Mouse (Mus musculus) urinary bladder, adult 18-20 months (tissue): ENCODE data around the gene Dnmbp.

ENCODE experiments used
- DNase-seq, 2 experiments: peaks; one replicate each; pipeline ENCODE4 v3.0.0; 2022; ENCODE audit warnings: low spot score in 2 of 2, mixed read lengths in 2 of 2

Gene Dnmbp

DNA sequence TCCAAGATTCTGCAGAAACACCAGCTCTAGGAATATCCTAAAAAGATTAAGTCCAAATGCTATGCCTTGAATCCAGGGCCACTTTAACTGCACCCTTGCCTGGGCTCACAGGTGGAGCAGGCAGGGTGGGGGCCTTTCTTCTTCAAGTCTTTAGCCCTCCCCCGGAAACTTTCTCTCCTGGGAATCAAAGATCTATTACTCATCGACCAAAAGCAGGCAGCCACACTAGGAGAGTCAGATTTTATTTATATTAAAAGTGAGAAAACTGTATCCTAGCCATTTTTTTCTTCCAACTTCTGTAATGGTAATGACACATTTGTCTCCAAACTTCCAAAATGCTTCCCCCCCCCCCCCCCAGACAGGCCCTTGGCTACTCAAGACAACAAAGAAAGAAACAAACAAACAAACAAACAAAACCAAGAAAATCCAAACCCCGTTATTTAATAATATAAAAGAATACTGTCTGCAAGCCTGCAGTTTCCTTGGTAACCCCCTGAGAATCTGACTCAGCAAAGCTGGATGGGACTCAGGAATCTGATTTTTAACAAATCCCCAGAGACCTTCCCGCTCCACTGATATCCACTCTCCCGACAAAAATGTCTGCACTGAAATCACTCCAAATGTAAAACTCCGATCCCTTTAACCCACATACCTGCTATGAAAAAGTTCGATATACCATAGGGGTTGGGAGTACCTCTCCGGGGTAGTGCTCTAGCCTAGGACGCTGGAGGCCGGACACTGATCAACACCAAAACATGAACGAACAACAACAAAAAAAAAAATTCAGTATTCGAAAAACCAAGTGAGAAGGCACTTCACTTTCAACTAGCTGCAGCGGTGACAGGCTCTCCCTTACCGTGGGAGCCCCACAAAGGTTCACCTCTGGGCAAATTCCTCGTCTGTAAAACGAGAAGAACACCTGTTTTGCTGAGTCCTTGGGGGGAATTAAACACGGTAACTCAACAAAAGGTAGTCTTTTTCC is 61.6 kb downstream of the Dnmbp start:
- DNase-seq = no peak

DNA sequence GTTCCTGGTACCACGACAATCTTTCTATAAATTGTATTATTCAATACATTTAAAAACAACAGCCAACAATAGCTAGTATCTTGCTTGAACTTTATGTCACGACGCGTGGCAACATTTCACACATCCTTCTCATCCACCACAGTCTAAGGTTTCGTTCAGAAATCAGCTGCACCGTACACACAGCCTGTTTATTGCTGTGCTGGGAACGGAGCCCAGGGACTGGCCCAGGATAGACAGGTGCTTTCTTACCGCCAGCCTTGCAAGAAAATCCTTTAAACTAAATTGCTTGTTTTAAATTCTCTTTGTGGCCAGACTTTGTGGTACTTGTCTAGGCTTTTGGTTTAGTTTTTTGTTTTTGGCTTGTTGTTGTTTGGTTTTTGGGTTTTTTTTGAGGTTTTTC is 62.6 kb downstream of the Dnmbp start:
- DNase-seq = no peak

DNA sequence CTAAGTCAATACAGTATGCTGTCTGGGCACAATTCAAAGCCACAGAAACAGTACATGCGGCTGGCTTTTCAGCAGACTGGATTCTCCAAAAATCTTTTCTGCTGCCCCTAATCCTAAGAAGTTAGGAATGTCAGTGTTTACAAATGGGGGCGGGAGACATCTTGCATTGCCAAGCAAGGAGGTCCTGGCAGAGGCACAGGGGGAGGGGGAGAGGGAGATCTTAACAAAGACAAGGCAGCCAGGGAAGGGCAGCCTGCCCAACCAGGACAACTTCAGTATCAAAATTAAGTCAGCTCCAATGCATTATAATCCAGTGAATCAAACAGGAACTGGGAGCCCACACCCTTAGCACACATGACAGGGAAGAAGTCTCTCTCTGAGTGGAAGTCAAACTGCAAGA is 64.0 kb downstream of the Dnmbp start:
- no peak for DNase-seq

DNA sequence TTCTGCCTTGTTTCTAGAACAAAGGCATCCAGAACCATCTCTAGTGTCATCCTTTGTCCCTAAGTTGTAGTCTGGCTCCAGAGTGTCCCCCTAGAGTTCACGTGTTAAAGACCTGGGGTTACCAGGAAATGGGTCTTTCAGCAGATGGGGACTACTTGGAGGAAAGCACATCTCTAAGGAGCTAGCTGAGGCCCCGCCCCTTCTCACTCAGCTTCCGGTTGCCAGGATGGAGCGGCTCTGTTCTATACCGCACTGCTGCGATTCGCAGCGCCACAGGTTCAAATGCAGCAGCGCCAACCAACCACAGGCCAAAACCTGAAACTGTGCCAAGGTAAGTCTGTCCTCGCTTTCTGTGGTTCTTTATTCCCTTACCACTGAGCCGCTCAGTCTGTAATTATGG is 65.6 kb downstream of the Dnmbp start:
- no peak for DNase-seq

DNA sequence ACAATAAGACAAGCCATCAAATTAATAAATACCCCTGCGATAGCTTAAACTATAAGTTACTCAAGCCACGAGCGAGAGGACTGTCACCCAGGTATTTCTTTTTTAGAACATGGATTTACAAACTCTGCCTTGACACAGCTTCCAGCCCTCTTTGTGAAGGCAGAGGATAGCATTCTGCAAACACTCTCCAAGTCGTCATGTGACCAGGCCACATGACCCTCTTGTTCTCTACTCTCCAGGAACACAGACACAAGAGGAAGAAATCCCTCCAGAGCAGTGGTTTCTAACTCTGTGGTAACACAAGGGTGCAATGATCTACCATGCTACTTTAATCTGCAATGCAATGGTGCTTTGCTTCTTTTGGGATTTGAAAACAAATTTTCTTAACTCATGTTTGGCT is 69.6 kb downstream of the Dnmbp start:
- no peak for DNase-seq

DNA sequence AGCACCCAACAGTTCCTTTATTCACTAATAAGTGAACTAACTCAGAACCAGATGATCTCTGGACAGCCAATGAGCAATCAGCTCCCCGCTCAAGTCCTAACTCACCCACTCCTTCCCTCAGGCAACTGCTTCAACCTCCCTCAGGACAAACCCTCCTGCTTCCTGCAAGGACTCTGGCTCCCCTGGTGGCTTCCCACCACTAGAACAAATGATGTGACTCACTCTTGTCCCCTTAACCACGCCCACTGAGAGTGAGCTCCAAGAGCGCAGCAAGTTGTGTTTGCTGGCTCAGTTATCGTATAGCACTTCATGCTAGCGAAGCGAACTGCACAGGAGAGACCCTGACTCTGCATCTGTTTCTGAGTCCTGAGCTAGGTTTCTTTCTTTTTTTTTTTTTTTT is 82.6 kb downstream of the Dnmbp start:
- no peak for DNase-seq

DNA sequence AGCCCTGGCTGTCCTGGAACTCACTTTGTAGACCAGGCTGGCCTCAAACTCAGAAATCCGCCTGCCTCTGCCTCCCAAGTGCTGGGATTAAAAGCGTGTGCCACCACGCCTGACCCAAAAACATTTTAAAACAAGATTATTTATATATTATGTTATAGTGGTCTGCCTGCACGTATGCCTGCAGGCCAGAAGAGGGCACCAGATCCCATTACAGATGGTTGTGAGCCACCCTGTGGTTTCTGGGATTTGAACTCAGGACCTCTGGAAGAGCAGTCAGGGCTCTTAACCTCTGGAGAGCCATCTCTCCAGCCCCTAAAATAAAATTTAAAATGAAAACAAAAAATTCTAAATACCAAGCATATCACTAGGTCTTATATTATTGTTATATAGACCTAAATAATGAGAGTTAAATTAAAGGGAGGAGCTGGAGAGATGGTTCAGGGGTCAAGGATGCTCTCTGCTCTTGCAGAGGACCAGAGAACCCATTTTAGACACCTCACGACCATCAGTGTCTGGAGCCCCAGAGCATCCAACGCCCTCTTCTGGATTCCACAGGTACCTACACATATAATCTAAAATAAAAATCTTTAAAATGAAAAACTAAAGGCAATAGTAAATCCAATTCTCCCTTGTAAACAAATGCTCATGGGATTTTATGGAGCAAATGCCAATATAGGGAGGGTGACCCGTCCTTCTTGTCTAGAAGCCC is 87.0 kb downstream of the Dnmbp start:
- no peak for DNase-seq

DNA sequence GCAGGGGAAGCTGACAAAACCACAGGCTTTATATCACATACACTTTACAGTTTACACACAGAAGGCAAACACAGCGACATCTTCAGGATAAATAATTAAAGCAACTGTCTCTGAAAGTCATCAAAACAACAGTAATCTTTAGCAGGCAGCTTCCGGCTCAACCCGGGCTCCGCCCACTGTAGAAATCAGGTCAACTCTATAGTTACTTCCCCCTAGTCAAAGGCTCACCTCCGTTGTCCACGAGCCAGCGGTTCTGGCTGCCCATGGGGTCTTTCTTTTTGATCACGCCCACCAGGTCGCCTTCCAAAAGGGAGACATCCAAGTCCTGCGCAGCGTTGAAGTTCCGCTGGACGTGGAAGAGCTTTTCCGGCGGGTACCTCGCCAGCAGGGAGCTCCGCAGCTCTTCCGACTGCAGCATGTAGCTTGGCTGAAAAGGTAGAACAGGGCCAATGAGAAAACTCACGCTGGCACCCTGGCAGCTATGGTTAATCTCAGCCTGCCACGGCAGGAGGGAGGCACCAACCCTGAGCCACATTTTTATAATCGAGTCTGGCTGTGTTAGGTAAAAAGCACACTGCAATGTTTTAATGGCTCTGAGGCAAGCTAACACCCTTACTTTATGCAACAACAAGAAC is 87.9 kb downstream of the Dnmbp start:
- DNase-seq = no peak

DNA sequence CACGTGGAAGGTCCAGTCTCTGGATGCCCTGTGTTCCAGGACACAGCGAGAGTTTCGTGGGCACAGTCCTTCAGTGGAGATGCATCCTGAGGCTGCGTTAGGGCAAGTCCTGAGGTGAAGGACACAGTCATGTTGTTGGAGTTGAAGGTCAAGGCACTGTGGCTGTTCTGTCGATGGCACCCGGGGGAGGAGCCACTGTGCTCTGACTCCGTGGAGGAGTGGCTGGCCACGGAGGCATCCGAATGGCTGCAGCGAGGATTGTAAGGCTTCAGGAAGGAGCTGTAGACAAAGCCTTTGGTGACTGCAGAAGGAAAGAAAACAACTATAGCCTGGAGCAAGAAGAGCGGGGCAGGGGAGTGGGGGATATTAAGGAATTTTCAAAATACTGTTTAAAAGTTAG is 90.0 kb downstream of the Dnmbp start:
- DNase-seq = no peak

DNA sequence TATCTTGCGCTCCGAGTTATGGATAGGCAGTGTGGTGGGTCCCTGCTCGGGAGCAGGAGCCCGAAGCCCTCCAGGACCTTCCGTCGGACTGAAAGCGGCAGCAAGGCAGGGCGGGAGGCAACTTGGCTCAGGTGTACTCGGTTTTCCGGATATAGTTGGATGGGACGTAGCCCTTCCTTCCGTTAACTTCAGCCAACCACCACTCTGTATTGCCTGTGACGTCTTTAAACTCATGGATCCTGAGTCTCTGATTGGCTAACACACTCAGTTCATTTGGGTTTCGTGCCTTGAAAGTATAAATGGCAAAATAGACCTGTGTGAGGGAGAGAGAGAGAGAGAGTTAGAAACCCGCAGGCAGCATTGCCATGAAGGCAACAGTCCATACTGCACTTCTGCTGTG is 92.0 kb downstream of the Dnmbp start:
- DNase-seq = no peak

DNA sequence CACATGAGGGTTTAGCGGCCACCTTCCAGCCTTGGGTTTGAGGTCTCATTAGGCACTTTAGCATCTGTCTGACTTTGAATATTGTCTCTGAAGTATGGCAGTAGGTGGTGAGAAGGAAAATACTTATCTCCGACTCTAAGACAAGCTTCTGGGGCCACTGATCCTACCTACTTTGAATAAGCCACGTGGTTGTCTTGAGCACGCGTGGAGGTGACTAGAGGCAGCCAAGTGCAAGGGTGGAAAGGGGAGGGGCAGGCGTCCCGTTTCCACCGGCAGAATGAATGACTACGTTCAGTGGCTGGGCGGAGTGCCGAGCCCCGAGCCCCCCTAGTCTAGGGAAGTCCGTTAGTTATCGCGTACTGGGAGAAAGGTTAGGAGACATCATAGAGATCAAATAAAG is 92.9 kb downstream of the Dnmbp start:
- no peak for DNase-seq

DNA sequence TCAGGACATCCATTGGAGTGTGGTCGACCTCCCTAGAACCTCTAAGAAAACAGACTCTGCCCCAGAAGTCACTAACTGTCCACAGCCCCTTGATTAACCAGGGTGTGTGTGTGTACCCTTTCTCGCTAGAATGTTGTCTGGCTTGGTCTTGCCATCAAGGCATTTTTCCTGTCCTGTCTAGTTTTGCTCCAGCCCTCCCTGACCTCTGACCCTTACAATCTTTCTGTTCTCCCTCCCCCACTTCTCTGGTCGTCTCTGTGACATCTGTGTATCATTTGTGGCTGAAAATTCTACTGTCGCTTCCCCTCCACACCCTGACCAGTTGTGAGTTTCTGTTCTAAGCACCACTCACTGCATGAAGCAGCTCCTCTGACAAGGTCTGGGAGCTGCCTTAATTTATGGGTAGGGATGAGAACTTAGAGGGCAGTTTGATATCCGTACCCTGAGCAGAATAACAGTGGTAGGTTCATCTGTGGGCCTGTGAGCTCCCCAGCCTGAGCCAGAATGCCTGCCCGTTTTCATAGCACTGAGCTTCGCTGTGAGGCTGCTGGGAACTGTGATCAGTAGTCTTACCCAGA is 94.6 kb downstream of the Dnmbp start:
- DNase-seq = no peak

DNA sequence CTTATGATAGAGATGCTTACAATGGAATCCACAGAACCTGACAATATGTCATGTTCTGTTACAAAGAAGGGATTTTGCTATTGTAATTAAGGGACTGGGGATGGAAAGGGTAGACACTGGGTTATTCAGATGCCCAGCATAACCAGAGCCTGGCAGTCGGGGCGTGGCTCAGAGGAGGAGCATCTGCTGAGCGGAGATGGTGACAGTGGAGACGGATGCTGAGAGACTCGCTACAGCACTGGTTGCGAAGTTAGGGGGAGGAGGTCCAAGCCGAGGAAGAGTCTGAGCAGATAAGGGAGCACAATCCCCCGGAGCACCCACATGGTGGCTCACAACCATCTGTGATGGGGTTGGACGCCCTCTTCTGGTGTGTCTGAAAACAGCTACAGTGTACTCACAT is 96.8 kb downstream of the Dnmbp start:
- no peak for DNase-seq

DNA sequence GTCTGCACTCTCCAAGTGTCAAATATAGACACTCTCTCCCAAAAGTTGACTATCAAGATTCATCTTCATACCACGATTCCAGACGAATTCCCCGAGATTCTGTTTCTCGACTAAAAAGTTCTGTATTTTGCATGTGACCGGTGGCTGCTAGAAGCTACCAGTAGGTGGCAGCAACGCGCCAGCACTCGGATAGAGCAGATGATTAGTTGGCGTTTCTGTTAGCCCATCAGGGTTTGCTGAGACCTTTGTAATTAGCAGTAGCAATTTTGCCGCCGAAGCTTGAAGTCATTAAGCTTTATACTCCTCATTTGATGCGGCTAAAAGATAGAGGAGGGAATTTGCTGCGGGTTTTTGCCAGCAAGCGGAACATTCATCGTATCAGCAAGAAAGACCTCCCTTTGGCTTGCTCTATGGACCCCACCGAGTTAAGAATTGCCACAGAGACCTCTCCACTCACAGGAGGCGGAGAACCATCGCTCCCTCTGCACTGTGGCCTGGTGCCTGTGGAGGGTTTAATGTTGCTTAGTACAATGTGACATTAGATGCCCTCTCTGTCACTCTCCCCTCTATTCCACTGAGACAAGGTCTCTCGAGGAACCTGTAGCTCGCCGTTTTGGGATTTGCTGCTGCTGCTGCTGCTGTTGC is 107.4 kb downstream of the Dnmbp start:
- peak; percentile 38 to 50 for DNase-seq

DNA sequence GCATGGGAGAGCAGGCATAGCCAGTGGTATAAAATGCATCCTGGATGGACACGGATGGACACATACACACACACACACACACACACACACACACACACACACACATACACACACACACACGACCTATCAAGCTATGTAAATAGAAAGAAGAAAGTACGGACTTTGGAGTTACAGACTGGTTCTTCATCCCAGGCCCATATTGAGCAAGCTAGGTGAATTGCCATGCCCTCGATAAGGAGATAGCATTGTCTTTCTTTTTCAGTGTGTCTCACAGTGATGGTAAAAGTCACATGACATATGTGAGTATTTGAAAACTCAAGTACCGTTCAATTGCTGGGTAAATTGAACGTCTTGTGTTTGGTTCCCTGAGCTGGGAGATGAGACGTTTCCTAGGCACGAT is 113.1 kb downstream of the Dnmbp start:
- no peak for DNase-seq

DNA sequence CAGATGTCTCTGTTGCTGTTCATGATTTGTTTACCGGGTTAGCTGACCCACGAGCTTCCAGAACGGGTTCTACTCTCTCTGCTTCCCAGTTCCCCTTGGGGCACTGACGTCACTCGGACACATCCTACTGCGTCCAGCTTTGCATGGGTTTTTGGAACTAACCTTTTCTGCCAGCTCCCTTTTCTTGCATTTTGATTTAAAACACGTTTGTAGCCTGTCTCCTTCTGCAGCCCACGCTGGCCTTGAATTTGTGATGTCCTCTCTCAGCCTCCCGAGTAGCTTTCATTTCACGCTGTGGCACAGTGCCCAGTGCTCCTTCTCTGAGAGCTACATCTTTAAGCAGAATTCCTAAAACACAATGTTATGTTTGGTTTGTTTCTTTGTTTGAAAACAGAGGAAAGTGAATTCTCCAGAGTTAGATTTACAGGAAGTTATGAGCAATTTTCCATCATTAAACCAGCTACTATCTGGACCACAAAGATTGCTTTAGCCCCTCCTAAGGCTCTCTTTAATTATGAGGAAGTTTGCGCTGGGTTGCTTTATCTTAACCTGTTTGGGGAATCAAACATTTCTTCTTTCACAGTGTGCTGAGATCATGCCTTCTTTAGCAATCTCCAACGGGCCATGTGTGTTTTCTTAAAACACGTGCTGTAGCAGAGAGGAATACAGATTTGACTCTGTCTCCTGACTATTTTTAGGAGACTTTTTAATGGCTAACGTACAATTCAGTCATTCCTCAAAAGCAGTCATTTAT is 124.2 kb downstream of the Dnmbp start:
- DNase-seq = no peak

DNA sequence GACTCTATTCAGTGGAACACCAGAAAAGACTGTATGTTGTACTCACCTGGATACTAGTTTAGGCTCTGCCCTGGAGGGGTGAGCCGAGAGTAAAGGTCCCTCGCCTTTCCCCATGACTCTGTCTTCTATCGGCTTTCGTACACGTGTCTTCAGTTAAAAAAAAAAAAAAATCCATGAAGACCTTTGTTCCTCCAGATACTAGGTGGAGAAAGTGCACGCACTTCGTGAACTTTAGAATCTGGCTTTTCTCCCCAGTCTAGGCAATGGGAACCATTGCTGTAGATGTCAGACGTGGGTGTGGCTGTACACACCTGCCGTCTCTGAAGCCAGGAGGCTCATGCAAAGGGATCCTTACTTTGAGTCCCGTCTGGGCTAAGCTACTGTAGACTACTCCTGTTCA is 126.7 kb downstream of the Dnmbp start:
- no peak for DNase-seq

DNA sequence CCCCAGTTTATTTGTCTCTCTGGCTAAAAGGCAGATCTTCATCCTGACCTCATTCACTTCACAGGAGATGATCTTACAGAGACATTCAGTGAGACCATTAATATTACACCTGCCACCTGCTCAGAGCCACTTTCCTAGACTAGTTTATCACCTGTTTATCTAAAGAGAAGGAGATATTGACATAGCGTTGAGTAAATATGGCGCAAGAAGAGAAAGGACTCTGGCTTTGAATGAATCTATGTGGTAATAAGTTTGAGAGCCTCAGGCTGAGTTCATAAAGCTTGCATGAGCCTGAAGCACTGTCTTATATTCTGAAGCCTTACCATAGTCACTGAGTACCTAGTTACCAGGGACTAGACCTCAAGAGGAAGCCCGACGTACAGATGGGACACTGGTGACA is 128.6 kb downstream of the Dnmbp start:
- DNase-seq = no peak

DNA sequence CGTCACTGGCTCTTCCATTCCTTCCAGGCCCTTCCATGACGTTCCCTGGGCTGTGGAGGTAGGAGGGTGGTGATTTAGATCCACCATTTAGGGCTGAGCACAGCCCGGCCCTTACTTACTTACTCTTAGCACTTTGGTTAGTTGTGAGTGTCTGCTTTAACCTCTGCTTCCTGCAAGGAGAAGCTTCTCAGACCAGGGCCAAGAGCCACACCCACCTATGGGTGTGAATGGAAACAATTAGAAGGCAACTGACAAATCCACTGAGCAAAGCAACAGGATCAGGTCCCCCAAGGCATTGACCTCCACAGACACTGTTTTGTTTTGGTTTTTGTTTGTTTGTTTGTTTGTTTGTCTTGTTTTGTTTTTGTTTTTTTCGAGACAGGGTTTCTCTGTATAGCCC is 130.7 kb downstream of the Dnmbp start:
- no peak for DNase-seq

DNA sequence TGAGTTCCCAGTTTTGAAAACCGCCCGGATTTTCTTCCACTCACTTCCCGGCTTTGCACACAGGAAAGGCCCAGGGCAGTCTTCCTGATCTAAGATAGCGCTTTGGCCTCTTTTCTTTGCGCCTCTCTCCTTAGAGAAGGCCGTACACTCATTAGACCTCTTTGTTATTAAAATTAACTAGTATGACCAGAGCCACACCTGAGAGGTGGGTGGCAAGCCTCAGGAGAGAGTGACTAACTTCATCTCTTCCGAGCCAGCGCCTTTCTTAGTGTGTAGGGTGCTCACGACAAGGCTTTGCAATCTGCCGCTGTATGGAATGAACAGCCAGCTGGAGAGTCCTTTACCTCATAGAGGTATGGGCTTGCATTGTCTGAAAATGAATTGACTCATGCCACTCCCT is 136.1 kb downstream of the Dnmbp start:
- no peak for DNase-seq

DNA sequence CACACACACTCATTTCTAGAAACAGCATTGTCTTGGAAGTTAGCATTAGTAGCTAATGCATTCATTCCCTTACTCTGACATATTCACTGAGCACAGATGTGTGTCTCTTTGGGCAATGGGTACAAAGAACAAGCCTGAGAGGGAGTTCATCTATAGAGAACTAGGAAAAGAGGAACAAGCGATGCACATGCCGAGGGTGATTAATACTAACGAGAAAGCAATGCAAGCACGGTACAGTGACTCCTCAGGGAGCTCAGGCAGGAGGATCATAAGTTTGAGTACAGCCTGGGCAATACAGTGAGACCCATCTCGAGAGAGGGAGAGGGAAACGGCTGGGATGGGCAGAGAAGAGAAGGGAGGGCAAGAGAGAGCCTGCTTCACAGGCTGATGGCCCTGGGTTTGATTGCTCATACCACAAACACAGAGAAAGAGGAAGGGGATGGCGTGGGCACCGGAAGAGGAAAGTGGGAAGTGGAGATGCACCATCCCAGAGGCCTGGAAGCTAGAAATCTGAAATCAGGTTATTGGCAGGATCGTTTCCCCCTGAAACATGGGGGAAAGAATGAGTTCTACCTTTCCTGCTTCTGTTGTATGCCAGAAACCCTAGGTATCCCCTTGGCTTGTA is 138.5 kb downstream of the Dnmbp start:
- no peak for DNase-seq
